Mouse (Mus musculus) ES-Bruce4 (cell line): ENCODE measurements around the gene Vegfd. TPM values are rescaled to one million over a fixed set of nuclear protein-coding genes. Genes with fewer than 3 reads are reported as not detected.

Experiments used
- H3K27ac ChIP-seq: 2 replicates; pipeline ENCODE4 v1.5.1; 2012; ENCODE audit warnings: low read length, inconsistent platforms; ENCODE audit not compliant: insufficient read depth
- H3K27me3 ChIP-seq: 2 replicates; pipeline ENCODE4 v1.6.1; 2012; ENCODE audit warnings: mild to moderate bottlenecking, low read length, inconsistent platforms; ENCODE audit not compliant: control insufficient read depth, poor library complexity, insufficient read depth, severe bottlenecking
- H3K36me3 ChIP-seq: 2 replicates; pipeline ENCODE4 v1.6.1; 2012; ENCODE audit warnings: inconsistent platforms, mild to moderate bottlenecking, low read length, moderate library complexity; ENCODE audit not compliant: control insufficient read depth, poor library complexity, insufficient read depth, severe bottlenecking
- H3K4me1 ChIP-seq: one replicate; pipeline ENCODE4 v1.8.1; 2011; ENCODE audit warnings: low read length; ENCODE audit not compliant: control insufficient read depth, insufficient read depth
- H3K4me3 ChIP-seq: 2 replicates; pipeline ENCODE4 v1.5.1; 2011; ENCODE audit warnings: low read depth, mild to moderate bottlenecking, low read length
- H3K9ac ChIP-seq: 2 replicates; pipeline ENCODE4 v1.6.1; 2012; ENCODE audit warnings: low read depth, mild to moderate bottlenecking, inconsistent platforms; ENCODE audit not compliant: poor library complexity, severe bottlenecking
- H3K9me3 ChIP-seq: replicated peaks from 2 replicates; pipeline ENCODE4 v1.6.1; 2012; ENCODE audit warnings: mild to moderate bottlenecking, low read length, inconsistent platforms; ENCODE audit not compliant: control insufficient read depth, poor library complexity, insufficient read depth, severe bottlenecking
- CTCF ChIP-seq: IDR thresholded peaks from one replicate; pipeline ENCODE4 v1.8.1; 2011; ENCODE audit warnings: low read depth, low read length
- EP300 ChIP-seq: IDR thresholded peaks from 2 replicates; pipeline ENCODE4 v1.6.1; 2011; ENCODE audit warnings: low read depth, low read length; ENCODE audit not compliant: insufficient read depth
- POLR2A ChIP-seq: IDR thresholded peaks from one replicate; pipeline ENCODE4 v1.8.1; 2011; ENCODE audit warnings: low read length; ENCODE audit not compliant: insufficient read depth
- polyA plus RNA-seq: library from polyadenylated mRNA; stranded (reverse); fragments of >200 nt; gene quantifications from 2 replicates; pipeline ENCODE4 v1.2.4, GENCODE M21; 2011; ENCODE audit warnings: low read depth; ENCODE audit not compliant: missing spikeins, insufficient read depth, insufficient read length

Gene Vegfd
- polyA plus RNA-seq, 1 experiment = 3.4 TPM

DNA sequence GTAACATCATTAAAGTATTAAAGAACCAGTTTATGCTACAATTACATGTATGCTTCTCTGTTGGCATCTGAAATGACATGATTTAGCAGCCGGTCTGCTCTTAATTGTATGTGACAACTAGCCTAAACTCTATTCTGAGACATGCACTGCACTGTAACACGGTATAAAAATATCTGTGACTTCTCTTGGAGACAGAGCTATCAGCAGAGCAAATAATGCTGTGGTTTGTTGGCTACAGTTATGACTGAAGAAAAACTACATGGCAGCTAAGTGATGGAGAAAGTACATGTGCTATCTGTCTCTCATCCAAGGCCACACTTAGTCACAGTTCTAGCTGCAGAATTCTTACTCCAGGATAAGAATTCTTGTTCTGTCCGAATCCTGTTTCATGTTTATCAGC lies 24.2 kb upstream of the Vegfd start:
- no peaks in the 10 kb centered on the region for H3K36me3 ChIP-seq
- no peak for TF ChIP-seq POLR2A
- TF ChIP-seq EP300 = no peak
- TF ChIP-seq CTCF = no peak
- no peak overlapping the region for H3K4me3 ChIP-seq
- H3K27ac ChIP-seq = no peak overlapping the region
- no peak overlapping the region for H3K9ac ChIP-seq
- no peaks in the 10 kb centered on the region for H3K27me3 ChIP-seq
- no peaks in the 10 kb centered on the region for H3K4me1 ChIP-seq
- H3K9me3 ChIP-seq = no peaks in the 10 kb centered on the region

DNA sequence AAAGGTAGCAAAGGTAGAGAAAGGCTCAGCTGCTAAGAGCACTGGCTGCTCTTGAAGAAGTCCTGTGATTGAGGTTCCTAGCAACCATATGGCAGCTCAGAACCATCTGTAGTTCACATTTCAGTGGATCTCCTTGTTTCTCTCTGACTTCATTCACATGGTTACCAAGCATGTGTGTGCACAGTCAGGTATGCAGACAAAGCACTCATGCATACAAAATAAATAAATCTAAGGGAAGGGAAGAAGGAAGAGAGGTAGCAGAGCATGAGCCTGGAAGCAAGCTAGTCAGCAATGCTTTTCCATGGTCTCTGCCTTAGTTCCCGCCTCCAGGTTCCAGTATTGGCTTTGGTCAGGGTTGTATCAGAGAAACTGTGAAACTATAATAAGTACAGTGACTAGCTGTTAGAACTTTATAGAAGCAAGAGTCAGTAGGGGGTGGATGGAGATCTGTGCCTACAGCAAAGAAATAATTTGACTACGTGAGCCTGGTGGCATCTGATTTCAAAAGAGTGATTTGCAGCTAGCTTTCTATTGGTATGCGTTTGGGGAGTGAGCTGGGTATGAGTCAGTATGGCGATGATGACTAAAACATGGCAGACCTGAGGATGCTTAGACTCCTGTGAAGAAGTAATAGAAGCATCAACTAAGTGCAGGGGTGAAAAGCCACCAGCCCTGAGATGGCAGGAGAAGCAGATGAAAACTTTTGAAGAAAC lies 7.9 kb upstream of the Vegfd start:
- Histone ChIP-seq H3K4me3 (no peak overlapping the region), H3K4me1 (no peaks in the 10 kb centered on the region), H3K27me3 (no peaks in the 10 kb centered on the region), H3K36me3 (no peaks in the 10 kb centered on the region), H3K9ac (no peak overlapping the region), H3K9me3 (no peaks in the 10 kb centered on the region), H3K27ac (no peak overlapping the region)
- TF ChIP-seq CTCF = no peak
- TF ChIP-seq EP300 = no peak

DNA sequence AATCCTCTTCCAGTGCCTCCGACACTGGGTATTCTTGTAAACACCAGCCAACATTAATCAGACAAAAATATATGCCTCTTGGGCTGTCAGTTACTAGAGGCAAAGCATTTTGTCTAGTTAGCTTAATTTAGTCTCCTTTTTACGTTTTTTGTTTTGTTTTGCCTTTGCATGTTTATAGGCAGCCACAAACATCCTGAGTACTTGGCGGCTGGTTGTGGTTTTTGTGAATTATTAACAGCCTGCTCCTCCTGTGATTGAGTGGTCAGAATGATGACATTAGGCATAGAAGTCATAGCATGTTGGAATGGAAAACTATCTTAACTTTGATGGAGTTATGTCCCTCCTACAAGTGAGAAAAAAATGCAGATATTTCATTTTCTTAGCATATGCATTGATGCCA lies 2.6 kb upstream of the Vegfd start:
- no peaks in the 10 kb centered on the region for H3K4me1 ChIP-seq
- no peaks in the 10 kb centered on the region for H3K9me3 ChIP-seq
- H3K27me3 ChIP-seq = no peaks in the 10 kb centered on the region
- H3K36me3 ChIP-seq = no peaks in the 10 kb centered on the region
- TF ChIP-seq POLR2A = no peak
- TF ChIP-seq EP300 = no peak
- TF ChIP-seq CTCF = no peak
- H3K4me3 ChIP-seq = no peak overlapping the region
- no peak overlapping the region for H3K9ac ChIP-seq
- no peak overlapping the region for H3K27ac ChIP-seq

DNA sequence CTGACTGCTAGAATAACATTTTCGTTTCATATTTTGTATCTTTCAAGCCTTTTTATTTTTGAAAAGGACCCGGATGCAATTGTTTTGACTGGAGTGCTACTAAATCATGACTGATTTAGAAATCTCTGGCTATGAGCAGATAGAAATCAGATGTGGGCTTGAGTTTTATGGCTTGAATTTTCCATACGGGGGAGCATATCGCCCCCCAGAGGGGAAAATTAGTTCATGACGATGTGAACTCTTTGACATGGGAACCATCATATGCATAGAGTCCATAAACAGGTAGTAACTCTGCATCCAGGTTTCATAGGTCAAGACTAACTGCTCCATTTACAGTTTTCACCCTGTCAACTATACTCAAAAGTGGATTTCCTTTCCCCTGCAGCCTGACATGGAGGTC lies 1.4 kb downstream of the Vegfd start:
- Histone ChIP-seq H3K27ac (no peak overlapping the region), H3K4me3 (no peak overlapping the region), H3K36me3 (no peaks in the 10 kb centered on the region)

DNA sequence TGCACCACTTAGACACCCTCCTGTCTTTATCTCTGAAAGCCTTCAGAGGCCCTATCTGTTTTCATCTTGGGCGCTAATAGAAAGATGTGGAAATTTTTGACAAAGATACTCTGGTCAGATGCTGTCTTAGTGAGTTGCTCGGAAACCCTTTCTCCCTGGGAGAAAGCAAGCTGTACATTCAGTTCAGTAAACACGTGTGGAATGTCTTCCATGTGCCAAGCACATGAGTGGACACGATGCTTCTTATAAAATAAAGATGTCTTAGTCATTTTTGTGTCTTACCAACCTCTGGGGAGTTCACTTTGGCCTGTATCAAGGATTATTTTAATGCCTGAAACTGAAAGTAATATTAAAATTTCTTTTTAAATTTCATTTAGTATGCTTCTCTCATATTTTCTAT lies 6.5 kb downstream of the Vegfd start:
- H3K4me1 ChIP-seq = no peaks in the 10 kb centered on the region
- H3K4me3 ChIP-seq = no peak overlapping the region
- TF ChIP-seq CTCF (no peak), POLR2A (no peak), EP300 (no peak)
- H3K36me3 ChIP-seq = no peaks in the 10 kb centered on the region
- H3K27ac ChIP-seq = no peak overlapping the region
- no peak overlapping the region for H3K9ac ChIP-seq
- H3K27me3 ChIP-seq = no peaks in the 10 kb centered on the region
- no peaks in the 10 kb centered on the region for H3K9me3 ChIP-seq

More for the DNA sequence above, 1.4 kb downstream of the Vegfd start:
- Histone ChIP-seq H3K27me3 (no peaks in the 10 kb centered on the region), H3K9me3 (no peaks in the 10 kb centered on the region), H3K9ac (no peak overlapping the region), H3K4me1 (no peaks in the 10 kb centered on the region)
- no peak for TF ChIP-seq EP300
- no peak for TF ChIP-seq CTCF
- TF ChIP-seq POLR2A = no peak

DNA sequence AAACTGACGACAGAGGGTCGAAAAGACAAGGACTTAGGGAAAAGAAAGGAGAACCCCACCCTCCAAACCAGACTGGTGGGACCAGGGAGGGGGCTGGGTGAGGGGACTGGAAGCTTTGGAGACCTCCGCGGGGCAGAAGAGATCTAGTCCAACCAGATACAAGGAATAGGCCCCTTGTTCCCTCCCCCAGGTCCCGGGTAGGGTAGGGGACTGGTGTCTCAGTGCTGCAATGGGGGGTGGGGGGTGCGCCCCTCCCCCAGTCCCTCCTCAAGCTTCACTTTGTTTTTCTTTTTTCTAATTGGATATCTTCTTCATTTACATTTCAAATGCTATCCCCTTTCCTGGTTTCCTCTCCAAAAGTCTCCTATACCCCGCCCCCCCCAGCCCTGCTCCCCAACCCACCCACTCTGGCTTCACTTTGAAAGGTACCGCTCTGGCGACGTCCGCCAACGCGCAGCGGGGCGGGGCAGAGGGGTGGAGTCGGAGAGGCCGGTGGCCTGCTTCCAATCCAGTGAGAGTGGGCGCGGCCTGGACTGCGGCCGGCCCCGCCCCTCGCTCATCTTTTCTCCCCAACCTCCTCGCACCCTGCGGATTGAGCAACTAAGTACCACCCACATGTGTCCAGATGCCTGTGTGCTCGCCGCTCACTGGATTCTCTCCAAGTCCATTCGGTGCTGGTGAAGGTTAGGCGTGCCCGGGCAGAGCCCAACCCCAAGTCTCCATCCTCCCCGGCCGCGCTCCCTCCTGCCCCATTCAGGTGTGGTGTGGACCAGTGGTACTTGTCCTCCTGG lies 8.6 kb downstream of the Vegfd start:
- peak overlapping the region; percentile 98 for H3K27ac ChIP-seq
- H3K27me3 ChIP-seq = no peaks in the 10 kb centered on the region
- peak overlapping the region; percentile 79 for H3K4me3 ChIP-seq
- H3K9ac ChIP-seq = peak overlapping the region; percentile 74
- peak; percentile 65 for TF ChIP-seq POLR2A
- TF ChIP-seq CTCF = no peak
- TF ChIP-seq EP300 = peak; percentile 46; the same call in 1 of the 2 replicates
- H3K36me3 ChIP-seq = no peaks in the 10 kb centered on the region
- H3K4me1 ChIP-seq = no peaks in the 10 kb centered on the region
- no peaks in the 10 kb centered on the region for H3K9me3 ChIP-seq
